Mouse (Mus musculus): ENCODE results near the gene Gm45717.

GRCm38 (mm10) chr7:140955342-140955741, 395 bp downstream of the Gm45717 start:
- no peak for TF ChIP-seq POLR2A (IDR thresholded peaks at IDR 0.05; ENCODE audit: low read depth, low read length)
- no peak for TF ChIP-seq CTCF (conservative IDR thresholded peaks at IDR 0.05; ENCODE audit: insufficient read depth, insufficient read length, low read depth, low read length)
